8 mouse cellular contexts compared by ENCODE assay signal in the genomic region with DNA sequence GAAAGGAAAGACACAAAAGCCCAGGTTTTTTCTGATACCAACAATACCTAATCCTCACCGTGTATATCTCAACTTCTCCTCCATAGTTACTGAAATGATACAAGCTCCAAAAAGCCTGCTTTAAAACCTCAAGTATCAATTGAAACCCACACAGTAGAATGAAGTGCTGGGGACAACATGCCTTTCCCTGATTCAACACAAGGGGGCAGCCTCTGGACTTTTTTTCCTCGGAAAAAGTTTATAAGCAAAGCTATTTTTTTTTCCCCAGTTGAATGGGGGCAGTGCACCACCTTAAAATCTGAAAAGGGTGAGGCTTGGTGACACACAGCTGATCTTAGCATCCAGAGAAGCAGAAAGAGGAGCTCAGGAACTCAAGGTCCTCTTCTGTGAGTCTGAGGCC.
DNase-seq lines count a peak whose midpoint lies in the region; ATAC-seq and TF ChIP-seq lines count a peak whose summit lies in the region.

No protein-coding gene starts in this region.

- no peak overlapping the region for H3K4me2 ChIP-seq in lung, postnatal 0 days (replicated peaks; ENCODE audit: low read depth, low read length)

- peak; percentile 73 for TF ChIP-seq CTCF in lung, postnatal 0 days (IDR thresholded peaks at IDR 0.05)
- no peak for TF ChIP-seq CTCF in lung, adult 2 months (IDR thresholded peaks at IDR 0.05; ENCODE audit: insufficient read depth, low read length)
- TF ChIP-seq CTCF in MEL (IDR thresholded peaks at IDR 0.05 in 2 of 3, conservative IDR thresholded peaks at IDR 0.05 in 1 of 3; ENCODE audit: control insufficient read depth in 1 of 3, insufficient read depth in 1 of 3, low read depth in 2 of 3, low read length in 3 of 3, poor library complexity in 1 of 3, severe bottlenecking in 1 of 3), result peak; percentile 40 to 70 (median 53)

- H3K4me3 ChIP-seq in lung, postnatal 0 days (ENCODE audit: low read depth, low read length), result no peak overlapping the region
- no peak overlapping the region for H3K4me3 ChIP-seq in lung, adult 2 months (replicated peaks; ENCODE audit: extremely low read depth, low read depth, low read length)
- no peak overlapping the region for H3K4me3 ChIP-seq in MEL (ENCODE audit: control insufficient read depth in 1 of 2, insufficient read depth in 1 of 2, low read depth in 2 of 2, low read length in 2 of 2)

- H3K27me3 ChIP-seq in lung, postnatal 0 days (replicated peaks; ENCODE audit: insufficient read depth, low read length), result no peaks in the 10 kb centered on the region
- no peaks in the 10 kb centered on the region for H3K27me3 ChIP-seq in MEL (ENCODE audit: control insufficient read depth in 1 of 2, insufficient read depth in 2 of 2, low read length in 2 of 2)

- no peak for TF ChIP-seq POLR2A in lung, adult 2 months (IDR thresholded peaks at IDR 0.05; ENCODE audit: borderline replicate concordance, extremely low read depth, low read depth, low read length)
- no peak for TF ChIP-seq POLR2A in MEL (IDR thresholded peaks at IDR 0.05; ENCODE audit: control insufficient read depth in 1 of 2, insufficient read depth in 1 of 2, low read depth in 1 of 2, low read length in 2 of 2, poor library complexity in 1 of 2)

- H3K9me3 ChIP-seq in lung, postnatal 0 days (ENCODE audit: low read length), result no peaks in the 10 kb centered on the region
- H3K9me3 ChIP-seq in MEL (replicated peaks; ENCODE audit: insufficient read depth, low read length), result no peaks in the 10 kb centered on the region

- DNase-seq in gastrocnemius, adult 18-20 months (ENCODE audit: low spot score), result peak; percentile 31
- DNase-seq in gastrocnemius, postnatal 36 days, result no peak
- DNase-seq in lung, postnatal 0 days (ENCODE audit: low spot score), result peak; percentile 65
- DNase-seq in lung, adult 2 months, result no peak
- DNase-seq in MEL (ENCODE audit: low read depth, low spot score), result peak; percentile 49
- no peak for DNase-seq in ovary, postnatal 10 days (ENCODE audit: low spot score)

- H3K4me1 ChIP-seq in lung, postnatal 0 days (ENCODE audit: insufficient read depth, low read depth, low read length), result peaks cover 3% of the 10 kb centered on the region; the same call in 1 of the 2 replicates
- H3K4me1 ChIP-seq in lung, adult 2 months (ENCODE audit: control insufficient read depth, insufficient read depth, low read length), result no peaks in the 10 kb centered on the region; the same call in 1 of the 2 replicates
- peaks cover 24 to 35% of the 10 kb centered on the region in 2 experiments for H3K4me1 ChIP-seq in MEL (ENCODE audit: control insufficient read depth in 1 of 2, insufficient read depth in 2 of 2, low read length in 2 of 2)

- WGBS in lung, postnatal 0 days, result 8% methylated on average over 2 of the region's 2 CpGs
- 8% methylated on average over 2 of the region's 2 CpGs for WGBS in lung, adult 2 months

- TF ChIP-seq EP300 in lung, postnatal 0 days (IDR thresholded peaks at IDR 0.05), result no peak
- no peak for TF ChIP-seq EP300 in MEL (IDR thresholded peaks at IDR 0.05; ENCODE audit: low read depth in 1 of 2, low read length in 2 of 2)

- ATAC-seq in lung, postnatal 0 days, result no peak
- ATAC-seq in erythroid progenitor cell, adult 5-6 weeks (replicated peaks; ENCODE audit: low FRiP score, poor library complexity, severe bottlenecking), result 0 out of 2 replicates have a peak, but pooled peaks have one; percentile 52
- ATAC-seq in megakaryocyte, adult 5-6 weeks (ENCODE audit: poor library complexity, severe bottlenecking), result peak; percentile 37; the same call in 1 of the 2 replicates

- H3K9ac ChIP-seq in lung, postnatal 0 days (replicated peaks; ENCODE audit: low read depth), result no peak overlapping the region
- no peak overlapping the region for H3K9ac ChIP-seq in MEL (ENCODE audit: control insufficient read depth, low read depth, low read length, poor library complexity, severe bottlenecking)

- no peaks in the 10 kb centered on the region for H3K36me3 ChIP-seq in lung, postnatal 0 days (ENCODE audit: insufficient read depth, low read length)
- H3K36me3 ChIP-seq in MEL (ENCODE audit: control insufficient read depth in 1 of 2, insufficient read depth in 2 of 2, low read length in 2 of 2), result peaks cover 9 to 36% of the 10 kb centered on the region in 2 experiments; a peak in 3 of 4 replicates

- TF ChIP-seq RAD21 in MEL (IDR thresholded peaks at IDR 0.05; ENCODE audit: low read depth, low read length), result peak; percentile 50

- intact Hi-C loops in gastrocnemius, postnatal 36 days (cut with DNase I), result loop anchor here (5.0 kb wide), 1 partner anchor 145 kb away; no protein-coding TSS in a partner anchor

- no peaks in the 10 kb centered on the region for H3K79me2 ChIP-seq in MEL (ENCODE audit: control insufficient read depth, insufficient read depth, low read length, poor library complexity)

- no peak overlapping the region for H3K27ac ChIP-seq in lung, postnatal 0 days (ENCODE audit: low read length)
- H3K27ac ChIP-seq in MEL (ENCODE audit: control insufficient read depth, low read depth, low read length), result no peak overlapping the region; the same call in 1 of the 2 replicates

TF ChIP-seq in MEL, 35 proteins besides CTCF, POLR2A, EP300 and RAD21:
- no peak for TF ChIP-seq JUND (IDR thresholded peaks at IDR 0.05; ENCODE audit: low read depth, low read length)
- TF ChIP-seq ZC3H11A (IDR thresholded peaks at IDR 0.05; ENCODE audit: low read depth, low read length), result peak; percentile 30; the same call in 1 of the 2 replicates
- TF ChIP-seq ZNF384 (IDR thresholded peaks at IDR 0.05; ENCODE audit: low read depth, low read length), result peak; percentile 90
- TF ChIP-seq SMC3 (IDR thresholded peaks at IDR 0.05; ENCODE audit: low read depth, low read length), result peak; percentile 76
TF ChIP-seq in MEL: peak in this region for 3.

Comparison
In these comparisons a context has a peak if more than half of its experiments do, and no peak if none do; other contexts are left out.
1. DNase-seq: peak in gastrocnemius, adult 18-20 months (single experiment), lung, postnatal 0 days (single experiment) and MEL (single experiment); none in gastrocnemius, postnatal 36 days (0 of 2), lung, adult 2 months (single experiment) and ovary, postnatal 10 days (single experiment).